Mouse (Mus musculus) hindbrain, postnatal 0 days (tissue): ENCODE measurements at regions not wholly inside any gene's neighbourhood (a gene's known extent, or its start where the extent isn't known, plus 50 kb on each side); places are given as distances from the start of the nearest gene placed in this dataset.
A peak's percentile ranks its signal among the peaks of the same experiment; 100 is the strongest.
"Not testable (repeated sequence)": the region's sequence is repeated elsewhere in the genome, so short reads cannot be mapped to it uniquely, and the experiment has no call there.

ENCODE experiments used
- ATAC-seq: fragments of 200-750 bp; cut with Nextera tagmentation; 2 replicates; pipeline ENCODE4 v1.8.0; 2017; ENCODE audit warnings: mild to moderate bottlenecking, moderate TSS enrichment, moderate library complexity
- DNase-seq: peaks from one replicate; pipeline ENCODE4 v3.0.0-alpha.2; 2015; ENCODE audit warnings: low spot score
- H3K27ac ChIP-seq: fragments of 300-500 bp; sonication (generic); 2 replicates; pipeline ENCODE4 v1.5.1; 2014; ENCODE audit warnings: mild to moderate bottlenecking
- H3K27me3 ChIP-seq: fragments of 300-500 bp; sonication (generic); 2 replicates; pipeline ENCODE4 v1.6.1; 2014; ENCODE audit warnings: low read length, mixed read lengths; ENCODE audit not compliant: insufficient read depth
- H3K36me3 ChIP-seq: fragments of 300-500 bp; sonication (generic); 2 replicates; pipeline ENCODE4 v1.6.1; 2014; ENCODE audit warnings: low read length, mixed read lengths; ENCODE audit not compliant: insufficient read depth
- H3K4me1 ChIP-seq: fragments of 300-500 bp; sonication (generic); 2 replicates; pipeline ENCODE4 v1.6.1; 2014; ENCODE audit warnings: antibody characterized with exemption, low read length, mixed read lengths; ENCODE audit not compliant: insufficient read depth
- H3K4me2 ChIP-seq: fragments of 300-500 bp; sonication (generic); 2 replicates; pipeline ENCODE4 v1.6.1; 2014; ENCODE audit warnings: low read depth, mild to moderate bottlenecking, low read length, moderate library complexity, mixed read lengths
- H3K4me3 ChIP-seq: fragments of 300-500 bp; sonication (generic); 2 replicates; pipeline ENCODE4 v1.5.1; 2014; ENCODE audit warnings: low read length
- H3K9ac ChIP-seq: fragments of 300-500 bp; sonication (generic); replicated peaks from 2 replicates; pipeline ENCODE4 v1.6.1; 2014; ENCODE audit warnings: mild to moderate bottlenecking, low read length, moderate library complexity, mixed read lengths
- H3K9me3 ChIP-seq: fragments of 300-500 bp; sonication (generic); 2 replicates; pipeline ENCODE4 v1.6.1; 2016; ENCODE audit warnings: low read length, mixed read lengths
- CTCF ChIP-seq: IDR thresholded peaks from 2 replicates; pipeline ENCODE4 v1.5.1; 2016; ENCODE audit warnings: antibody characterized with exemption, control low read depth, low read depth
- WGBS: fragments of 180-500 bp; shearing (Covaris S2); extraction: QIAGEN DNeasy Blood & Tissue Kit; methylation state at CpG from one replicate; pipeline ENCODE4 v1.1.7; 2014; 5-methylcytosine and 5-hydroxymethylcytosine counted together

DNA sequence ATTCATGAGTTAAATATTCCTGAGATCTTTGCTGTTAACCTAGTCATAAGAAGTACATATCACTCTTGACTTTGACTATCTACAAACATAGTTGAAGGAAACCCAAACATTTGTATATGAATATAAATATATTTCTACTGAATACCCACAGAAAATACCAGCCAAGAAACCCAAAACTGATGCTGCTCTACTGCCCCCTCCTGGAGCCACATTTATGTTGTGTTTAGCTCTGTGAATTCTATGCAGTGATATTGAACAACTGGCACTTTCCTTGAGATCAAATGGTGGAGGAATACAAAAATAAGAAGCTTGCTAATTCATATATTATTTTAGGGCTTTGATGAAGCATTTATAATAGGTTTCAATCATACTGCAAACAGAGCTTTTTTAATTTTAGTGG, 89.7 kb upstream of the Mageb16 start:
- no peaks in the 10 kb centered on the region for H3K27me3 ChIP-seq
- H3K9ac ChIP-seq = no peak overlapping the region
- no peaks in the 10 kb centered on the region for H3K9me3 ChIP-seq
- peak; percentile 29 for TF ChIP-seq CTCF
- ATAC-seq (no peak), DNase-seq (peak; percentile 1)
- H3K4me2 ChIP-seq = no peak overlapping the region
- H3K4me3 ChIP-seq = no peak overlapping the region
- H3K4me1 ChIP-seq = no peaks in the 10 kb centered on the region
- no peaks in the 10 kb centered on the region for H3K36me3 ChIP-seq
- no peak overlapping the region for H3K27ac ChIP-seq

DNA sequence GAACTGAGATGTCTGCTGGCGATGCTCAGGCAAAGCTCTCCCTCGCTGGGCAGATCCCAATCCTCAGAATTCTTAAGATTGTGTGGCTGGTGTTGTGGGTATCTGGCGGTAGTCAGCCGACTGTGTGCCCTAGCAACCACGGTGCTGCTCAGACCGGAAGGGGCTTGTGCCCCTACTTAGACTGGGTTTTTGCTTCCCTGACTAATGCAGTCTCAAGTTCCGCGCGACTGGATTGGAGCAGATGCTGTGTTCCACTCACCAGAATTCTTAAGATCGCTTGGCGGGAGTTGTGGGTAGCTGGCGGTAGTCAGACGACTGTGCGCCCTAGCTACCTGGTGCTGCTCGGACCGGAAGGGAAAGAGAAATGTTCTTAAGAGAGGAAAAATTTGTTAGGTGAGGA, 87.4 kb upstream of the Mageb16 start:
- not testable (repeated sequence) for H3K9ac ChIP-seq, H3K9me3 ChIP-seq, H3K27ac ChIP-seq, DNase-seq, H3K4me1 ChIP-seq, H3K27me3 ChIP-seq, ATAC-seq, H3K4me2 ChIP-seq, H3K4me3 ChIP-seq, H3K36me3 ChIP-seq
- 85% methylated on average over 16 of the region's 16 CpGs for WGBS
